Mouse (Mus musculus) megakaryocyte-erythroid progenitor cell, adult 5-6 weeks (primary cell): ENCODE measurements around the gene Srsf12. TPM values are rescaled to one million over a fixed set of nuclear protein-coding genes. Genes with fewer than 3 reads are reported as not detected.

Experiments used
- ATAC-seq: replicated peaks from 2 replicates; pipeline ENCODE4 v1.8.0; 2016; ENCODE audit warnings: mild to moderate bottlenecking, inconsistent platforms; ENCODE audit not compliant: severe bottlenecking, poor library complexity, low FRiP score, low TSS enrichment
- total RNA-seq, 2 experiments: library from RNA; stranded (forward) in 1 of 2; stranded (reverse) in 1 of 2; fragments of 200-1000, 215-1000 nt in 1 of 2; fragments of >200 nt in 1 of 2; fragmentation: Nextera tagmentation in 1 of 2; gene quantifications; 2 replicates each; pipeline ENCODE4 v1.2.3; 2014 to 2017

Srsf12 gene
- not detected in 2 replicates for total RNA-seq (2014; fragmentation: Nextera tagmentation)
- total RNA-seq (2017) = 0.08 TPM in 1 of 2 replicates, not detected in the other

DNA sequence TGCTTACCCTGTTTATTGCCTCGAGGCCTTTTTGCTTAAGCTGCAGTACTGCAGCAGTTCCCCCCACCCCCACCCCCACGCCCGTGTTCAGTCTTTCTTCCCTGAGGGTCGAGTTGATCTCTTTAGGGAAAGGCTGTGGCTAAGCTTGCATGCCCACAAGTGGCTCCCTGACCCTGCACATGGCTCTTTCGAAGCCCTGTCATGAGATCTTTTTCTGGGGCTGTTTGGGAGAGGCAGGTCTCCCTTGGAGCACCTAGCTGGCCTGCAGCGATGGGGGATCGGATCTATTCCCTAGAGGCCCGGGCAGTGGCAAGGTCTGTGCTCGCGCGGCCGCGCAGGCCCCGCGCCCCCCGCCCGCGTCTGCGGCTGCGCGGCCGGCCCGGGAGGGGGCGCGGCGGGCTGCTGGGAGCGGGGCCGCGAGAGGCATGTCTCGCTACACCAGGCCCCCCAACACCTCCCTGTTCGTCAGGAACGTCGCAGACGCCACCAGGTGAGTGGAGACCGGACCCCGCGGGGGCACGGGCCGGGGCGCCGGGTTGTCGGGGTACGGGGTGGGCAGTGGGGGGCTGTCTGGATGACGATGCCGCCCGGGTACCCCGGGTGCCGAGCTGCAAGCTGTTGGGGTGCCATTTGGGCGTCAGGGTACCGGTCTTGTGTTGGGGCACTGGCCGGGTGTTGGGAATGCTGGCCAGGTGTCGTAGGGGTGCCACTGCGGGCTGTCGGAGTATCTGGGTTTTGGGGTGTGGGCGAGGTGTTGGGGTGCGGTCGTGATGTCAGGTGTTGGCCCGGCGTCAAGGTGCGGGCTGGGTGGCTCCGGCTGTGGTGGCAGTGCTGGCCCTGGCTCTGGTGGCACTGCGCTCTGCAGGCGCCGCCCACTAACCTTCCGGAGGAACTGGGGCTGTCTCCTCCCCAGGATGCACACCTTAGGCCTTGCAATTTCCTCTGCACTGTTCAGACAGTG, at the start of gene Srsf12:
Gene Srsf12 (plus strand): TSS at position 111 of the 961 bp plus-strand sequence.
- ATAC-seq = peak; percentile 72

DNA sequence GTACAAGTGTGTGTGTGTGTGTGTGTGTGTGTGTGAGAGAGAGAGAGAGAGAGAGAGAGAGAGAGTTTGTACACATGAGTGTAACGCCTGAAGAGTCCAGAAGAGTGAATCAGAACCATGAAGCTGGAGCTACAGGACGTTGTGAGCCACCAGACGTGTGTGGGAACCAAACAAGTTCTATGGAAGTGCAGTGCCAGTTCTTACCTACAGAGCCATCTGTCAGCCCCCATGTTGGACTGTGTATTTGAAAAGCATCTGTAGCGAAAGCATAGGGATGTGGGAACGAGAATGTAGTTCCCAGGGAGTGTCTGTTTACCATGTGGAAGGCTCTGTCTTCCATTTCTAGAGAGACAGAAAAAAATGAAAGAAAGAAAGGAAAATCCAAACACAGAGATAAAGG, 25.3 kb upstream of the Srsf12 start:
- ATAC-seq = no peak

- ATAC-seq = peak; percentile 38
Observed at GRCm38 (mm10) chr4:33188164-33188563, 20.6 kb upstream of the Srsf12 start.

DNA sequence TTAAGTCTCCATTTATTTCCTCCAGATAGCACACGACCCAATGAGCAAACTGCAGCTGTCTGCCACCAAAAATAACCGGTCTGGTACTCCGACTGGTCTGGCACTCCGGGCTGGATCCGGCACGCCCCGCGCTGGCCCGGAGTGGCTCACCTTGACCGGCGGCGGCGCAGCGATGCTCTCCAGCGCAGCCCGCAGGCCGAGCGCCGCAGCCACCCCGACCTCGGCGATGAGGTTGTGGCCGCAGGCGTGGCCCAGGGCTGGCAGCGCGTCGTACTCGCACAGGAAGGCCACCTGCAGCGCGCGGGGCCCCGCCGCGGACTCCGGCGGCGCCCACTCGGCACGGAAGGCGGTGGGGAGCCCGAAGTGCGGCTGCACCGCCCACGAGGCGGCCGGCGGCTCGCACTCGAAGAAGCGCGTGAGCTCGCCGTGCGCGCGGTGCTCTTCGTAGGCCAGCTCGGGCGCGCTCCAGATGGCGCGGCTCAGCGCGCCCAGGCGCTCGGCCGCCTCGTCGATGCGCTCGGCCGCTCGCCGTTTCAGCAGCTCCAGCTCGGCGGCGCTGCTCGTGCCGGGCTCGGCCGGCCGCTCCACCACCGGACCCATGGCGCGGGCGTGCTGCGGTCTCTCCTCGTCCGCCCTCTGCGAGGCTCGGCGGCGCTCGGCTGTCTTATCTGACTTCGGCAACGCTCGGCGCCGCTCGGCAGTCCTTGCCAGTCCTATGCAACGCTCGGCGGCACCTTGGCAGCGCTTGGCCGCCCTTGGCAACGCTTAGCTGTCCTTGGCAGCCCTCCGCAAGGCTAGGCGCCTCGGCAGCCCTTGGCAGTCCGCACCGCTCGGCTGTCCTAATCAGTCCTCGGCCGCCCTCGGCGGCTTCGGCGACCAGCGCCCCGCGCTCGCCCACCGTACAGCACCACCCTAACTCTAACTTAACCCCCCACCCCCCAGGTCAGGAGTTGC, 19.7 kb upstream of the Srsf12 start:
- ATAC-seq = peak; percentile 97

DNA sequence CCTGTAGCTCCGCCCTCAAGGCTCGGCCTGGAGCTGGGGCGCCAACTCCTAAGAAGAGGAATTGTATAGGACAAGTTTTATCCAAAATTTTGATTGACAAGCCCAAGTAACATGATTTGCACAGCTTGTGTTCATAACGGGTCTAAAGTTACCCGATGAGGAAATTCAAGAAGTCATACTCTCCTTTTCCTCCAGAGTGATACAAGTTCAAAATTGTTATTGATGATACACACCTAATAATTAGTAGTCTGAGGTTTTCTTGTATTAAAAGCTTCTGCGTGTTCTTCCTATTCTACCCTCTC, 19.1 kb upstream of the Srsf12 start, which contains the start of gene Pm20d2:
Gene Pm20d2 (minus strand): TSS at position 3 of the 302 bp plus-strand sequence.
- no peak for ATAC-seq

DNA sequence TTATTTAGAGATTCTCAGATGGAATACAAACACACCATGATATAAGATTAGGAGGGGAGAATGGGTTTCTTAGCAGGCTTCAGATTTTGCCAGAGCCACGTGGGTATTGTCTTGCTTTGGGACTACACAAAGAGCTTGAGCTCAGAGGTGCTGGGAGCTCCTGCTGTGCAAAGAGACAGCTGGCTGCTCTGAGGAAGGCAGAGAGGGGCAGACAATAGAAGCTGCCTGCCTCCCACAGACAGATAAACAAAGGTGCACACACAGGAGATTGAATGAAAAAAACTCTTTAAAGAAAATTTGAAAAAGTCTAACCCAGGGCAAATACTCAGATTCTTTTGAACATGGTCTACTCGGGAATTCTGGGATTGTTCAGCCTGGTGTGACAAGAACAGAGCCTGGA, 10.7 kb upstream of the Srsf12 start:
- ATAC-seq = no peak

- peak; percentile 83 for ATAC-seq
Observed at GRCm38 (mm10) chr4:33204682-33205081, 4.1 kb upstream of the Srsf12 start.

- no peak for ATAC-seq
Observed at GRCm38 (mm10) chr4:33207551-33207950, 1.2 kb upstream of the Srsf12 start.

GRCm38 (mm10) chr4:33221847-33222246, 13.1 kb downstream of the Srsf12 start:
- no peak for ATAC-seq

- peak; percentile 50; the same call in 1 of the 2 replicates for ATAC-seq
Observed at GRCm38 (mm10) chr4:33224003-33224675, 15.3 kb downstream of the Srsf12 start.

DNA sequence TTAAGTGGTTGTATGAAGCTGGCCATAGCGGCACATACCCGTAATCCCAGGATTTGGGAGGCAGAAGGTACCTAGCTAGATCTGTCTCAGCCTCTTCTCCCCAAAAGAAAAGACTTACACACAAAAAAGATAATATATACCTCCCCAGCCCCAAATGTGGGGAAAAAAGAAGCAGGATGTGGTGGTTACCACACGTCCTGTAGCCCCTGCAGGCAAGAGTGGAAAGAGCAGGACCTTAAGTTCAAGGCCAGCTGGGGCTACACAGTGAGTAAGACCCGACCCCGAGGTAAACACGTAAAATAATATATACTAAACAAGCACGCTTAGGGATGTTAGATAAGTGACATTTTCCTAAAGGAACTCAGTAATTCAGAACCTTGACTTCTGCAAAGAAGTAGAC, 18.4 kb downstream of the Srsf12 start:
- ATAC-seq = no peak

DNA sequence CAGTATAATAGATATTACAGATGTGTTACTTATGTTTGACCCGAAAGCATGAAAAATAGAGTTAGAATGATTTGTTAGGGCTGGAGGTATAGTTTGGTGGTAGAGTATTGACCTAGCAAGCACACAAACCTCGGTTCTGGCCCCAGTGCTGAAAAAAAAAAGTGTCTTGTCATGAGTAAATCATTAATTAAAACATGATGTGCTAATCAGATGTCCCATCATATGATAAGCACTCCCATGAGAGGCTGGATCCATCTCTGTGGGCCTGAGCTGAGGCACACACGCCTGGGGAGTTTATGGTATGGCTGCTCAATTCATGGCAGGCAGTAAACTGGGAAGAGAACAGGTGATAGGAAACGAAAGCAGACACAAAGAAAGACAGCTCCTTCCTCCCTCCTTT, 20.8 kb downstream of the Srsf12 start:
- ATAC-seq = no peak

DNA sequence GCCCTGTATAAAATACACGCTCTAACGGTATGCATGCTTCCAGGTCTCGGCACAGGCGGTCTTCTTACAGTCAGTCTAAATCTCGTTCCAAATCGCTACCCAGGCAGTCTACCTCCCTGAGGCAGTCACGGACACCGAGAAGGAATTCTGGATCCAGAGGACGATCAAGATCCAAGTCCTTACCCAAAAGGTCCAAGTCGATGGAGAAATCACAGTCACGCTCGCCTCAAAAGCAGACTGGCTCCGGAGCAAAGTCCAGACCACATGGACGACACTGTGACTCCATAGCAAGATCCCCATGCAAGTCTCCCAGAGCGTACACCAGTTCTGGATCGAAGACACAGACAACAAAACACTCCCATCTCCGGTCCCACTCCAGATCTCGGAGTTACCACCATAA, 22.1 kb downstream of the Srsf12 start:
- no peak for ATAC-seq

DNA sequence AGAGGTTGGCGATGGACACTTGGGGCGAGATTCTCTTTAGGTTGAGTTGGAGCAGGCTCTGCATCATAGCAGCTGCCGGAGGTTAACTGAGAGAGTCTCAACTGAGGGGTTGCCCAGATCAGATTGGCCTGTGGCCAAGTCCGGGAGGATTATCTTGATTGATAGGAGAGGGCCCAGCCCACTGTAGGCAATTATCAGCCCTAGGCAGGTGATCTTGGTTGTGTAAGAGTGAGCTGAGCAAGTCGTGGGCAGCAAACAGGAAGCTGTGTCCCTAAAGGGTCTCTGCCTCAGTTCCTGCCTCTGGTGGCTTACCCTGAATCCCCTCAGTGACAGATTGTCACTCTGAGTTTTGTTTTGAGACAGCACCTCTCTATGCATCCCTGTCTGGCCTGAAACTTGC, 33.7 kb downstream of the Srsf12 start:
- ATAC-seq = no peak; the same call in 1 of the 2 replicates

- ATAC-seq = peak; percentile 50
Observed at GRCm38 (mm10) chr4:33243016-33243758, 34.4 kb downstream of the Srsf12 start.

DNA sequence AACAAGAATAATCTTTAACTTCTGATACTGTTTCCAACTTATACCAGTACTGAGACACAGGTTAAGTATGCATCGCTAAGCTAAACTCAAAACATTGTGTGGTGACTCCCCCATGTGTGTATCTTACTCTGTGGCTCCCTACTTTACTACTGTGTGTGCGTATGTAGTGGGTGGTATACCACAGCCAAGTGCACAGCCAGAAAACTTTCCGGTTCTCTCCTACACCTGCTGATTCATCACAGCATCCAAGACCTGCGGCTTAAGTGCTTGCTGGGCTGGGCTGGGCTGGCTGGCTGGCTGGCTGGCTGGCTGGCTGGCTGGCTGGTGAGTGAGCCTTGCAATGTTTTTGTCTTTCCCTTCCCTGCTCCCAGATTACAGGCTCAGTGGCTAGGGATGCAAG, 35.1 kb downstream of the Srsf12 start:
- ATAC-seq = no peak

GRCm38 (mm10) chr4:33245853-33246395, 37.1 kb downstream of the Srsf12 start:
- no peak for ATAC-seq

- ATAC-seq = peak; percentile 71
Observed at GRCm38 (mm10) chr4:33247479-33248053, 38.8 kb downstream of the Srsf12 start.
